Mouse (Mus musculus) stomach, postnatal 0 days (tissue): Measurements from ENCODE around the gene Arhgef33.

Source experiments
- CTCF ChIP-seq: IDR thresholded peaks from 2 replicates; pipeline ENCODE4 v1.5.1; 2016; ENCODE audit warnings: antibody characterized with exemption, low read depth, mild to moderate bottlenecking, moderate library complexity
- EP300 ChIP-seq: optimal IDR thresholded peaks from 2 replicates; pipeline ENCODE3; 2016; ENCODE audit warnings: antibody characterized with exemption

GRCm38 (mm10) chr17:80390024-80390423 lies 82.8 kb downstream of the Arhgef33 start:
- TF ChIP-seq CTCF (no peak), EP300 (no peak)
